Mouse (Mus musculus) stomach, postnatal 0 days (tissue): Measurements from ENCODE around the gene Cux1.

ENCODE experiments used
- CTCF ChIP-seq: IDR thresholded peaks from 2 replicates; pipeline ENCODE4 v1.5.1; 2016; ENCODE audit warnings: antibody characterized with exemption, low read depth, mild to moderate bottlenecking, moderate library complexity
- EP300 ChIP-seq: optimal IDR thresholded peaks from 2 replicates; pipeline ENCODE3; 2016; ENCODE audit warnings: antibody characterized with exemption

- TF ChIP-seq CTCF, result no peak
- no peak for TF ChIP-seq EP300
Measured at GRCm38 (mm10) chr5:136488721-136489120, 78.6 kb downstream of the Cux1 start.
